Comparison of ENCODE assay signal across 8 mouse cellular contexts in the genomic region with DNA sequence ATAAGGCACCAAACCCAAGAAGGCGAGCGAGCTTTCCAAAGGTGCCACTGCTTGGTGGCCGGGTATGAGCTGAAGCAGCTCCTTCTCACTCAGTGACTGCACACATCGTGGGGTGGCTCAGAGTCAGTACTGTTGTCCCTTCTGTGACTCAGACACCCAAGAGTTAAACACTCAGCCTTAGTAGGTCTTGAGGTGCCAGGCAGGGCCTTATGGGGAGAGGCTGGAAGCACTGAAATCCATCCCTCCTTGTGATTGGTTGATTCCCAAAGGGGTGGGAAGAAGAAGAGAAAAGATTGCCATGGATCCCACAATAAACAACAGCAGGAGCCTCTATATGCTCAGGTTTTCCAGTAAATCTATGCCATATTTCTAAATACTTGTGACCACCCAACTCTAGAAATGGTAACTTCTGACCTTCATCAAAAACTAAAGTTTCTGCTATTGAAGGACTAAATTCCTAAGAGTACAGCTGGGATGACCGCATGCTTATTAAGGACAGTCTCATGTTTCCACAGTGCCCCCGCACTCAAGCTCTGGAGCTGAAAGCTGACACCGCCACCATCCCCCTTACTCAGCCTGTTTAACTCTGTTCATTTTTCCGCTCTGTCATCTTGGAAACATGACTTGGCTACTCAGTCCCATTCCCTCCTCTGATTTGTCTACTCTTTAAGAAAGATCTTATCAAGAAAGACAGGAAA.
DNase-seq lines count a peak whose midpoint lies in the region; ATAC-seq and TF ChIP-seq lines count a peak whose summit lies in the region.

No protein-coding gene starts in this region.

- ATAC-seq in hindbrain, postnatal 0 days = no peak

- H3K4me3 ChIP-seq in embryonic facial prominence, embryonic 10.5 days = peak overlapping the region; percentile 45
- H3K4me3 ChIP-seq in hindbrain, postnatal 0 days (ENCODE audit: low read length) = no peak overlapping the region

- H3K4me2 ChIP-seq in hindbrain, postnatal 0 days (ENCODE audit: low read depth, low read length) = no peak overlapping the region

- no peaks in the 10 kb centered on the region for H3K9me3 ChIP-seq in embryonic facial prominence, embryonic 10.5 days
- no peaks in the 10 kb centered on the region for H3K9me3 ChIP-seq in hindbrain, postnatal 0 days (ENCODE audit: low read length)

- no peak overlapping the region for H3K9ac ChIP-seq in hindbrain, postnatal 0 days (replicated peaks; ENCODE audit: low read length)

- H3K27ac ChIP-seq in embryonic facial prominence, embryonic 10.5 days (replicated peaks) = peak overlapping the region; percentile 81
- peak overlapping the region; percentile 22; the same call in 1 of the 2 replicates for H3K27ac ChIP-seq in hindbrain, postnatal 0 days

- H3K27me3 ChIP-seq in embryonic facial prominence, embryonic 10.5 days (replicated peaks; ENCODE audit: low read depth, poor library complexity, severe bottlenecking) = no peaks in the 10 kb centered on the region
- H3K27me3 ChIP-seq in hindbrain, postnatal 0 days (ENCODE audit: insufficient read depth, low read length) = no peaks in the 10 kb centered on the region

- peaks cover 75% of the 10 kb centered on the region for H3K4me1 ChIP-seq in embryonic facial prominence, embryonic 10.5 days
- peaks cover 18% of the 10 kb centered on the region for H3K4me1 ChIP-seq in hindbrain, postnatal 0 days (ENCODE audit: insufficient read depth, low read length)

- 28% methylated on average over 8 of the region's 8 CpGs for WGBS in embryonic facial prominence, embryonic 10.5 days
- WGBS in hindbrain, postnatal 0 days = 49% methylated on average over 8 of the region's 8 CpGs

- DNase-seq in gastrocnemius, adult 18-20 months (ENCODE audit: low spot score) = peak; percentile 69
- no peak for DNase-seq in gastrocnemius, postnatal 10 days
- DNase-seq in 3134 (ENCODE audit: extremely low read depth, insufficient read length, low spot score) = peak; percentile 64
- peak; percentile 87 for DNase-seq in embryonic facial prominence, embryonic 10.5 days (ENCODE audit: low spot score)
- DNase-seq in hindbrain, postnatal 0 days (ENCODE audit: low spot score) = no peak
- no peak for DNase-seq in urinary bladder, postnatal 36 days (ENCODE audit: low spot score in 2 of 2)
- DNase-seq in cerebellum, postnatal 4 days (ENCODE audit: low spot score in 2 of 2) = no peak
- DNase-seq in thymus, postnatal 14 days = no peak

- TF ChIP-seq CTCF in hindbrain, postnatal 0 days (IDR thresholded peaks at IDR 0.05; ENCODE audit: low read depth) = no peak

- H3K36me3 ChIP-seq in embryonic facial prominence, embryonic 10.5 days (replicated peaks) = no peaks in the 10 kb centered on the region
- H3K36me3 ChIP-seq in hindbrain, postnatal 0 days (ENCODE audit: insufficient read depth, low read length) = no peaks in the 10 kb centered on the region

Comparison
In these comparisons a context has a peak if more than half of its experiments do, and no peak if none do; other contexts are left out.
1. DNase-seq: peak in gastrocnemius, adult 18-20 months (single experiment), 3134 (single experiment) and embryonic facial prominence, embryonic 10.5 days (single experiment); none in gastrocnemius, postnatal 10 days (single experiment), hindbrain, postnatal 0 days (single experiment), urinary bladder, postnatal 36 days (0 of 2), cerebellum, postnatal 4 days (0 of 2) and thymus, postnatal 14 days (single experiment).